Mouse (Mus musculus) erythroblast, embryonic 14.5 days (primary cell): Measurements from ENCODE around the gene Trim71.

Experiments used
- GATA1 ChIP-seq: IDR thresholded peaks from 2 replicates; pipeline ENCODE4 v1.6.1; 2012; ENCODE audit warnings: low read length, inconsistent platforms, mixed read lengths
- TAL1 ChIP-seq: IDR thresholded peaks from 3 replicates; pipeline ENCODE4 v1.6.1; 2012; ENCODE audit warnings: low read length, inconsistent platforms, mixed read lengths

- TF ChIP-seq TAL1 (no peak), GATA1 (no peak)
Observed at GRCm38 (mm10) chr9:114584183-114585016, 20.2 kb upstream of the Trim71 start.
